Mouse (Mus musculus): Measurements from ENCODE around the gene Phf21a. TPM values are rescaled to one million over a fixed set of nuclear protein-coding genes. Genes with fewer than 3 reads are reported as not detected.
A peak's percentile ranks its signal among the peaks of the same experiment; 100 is the strongest.

Phf21a gene
- total RNA-seq, 2 experiments from 2014 or later: 48.8 to 81.2 TPM

DNA sequence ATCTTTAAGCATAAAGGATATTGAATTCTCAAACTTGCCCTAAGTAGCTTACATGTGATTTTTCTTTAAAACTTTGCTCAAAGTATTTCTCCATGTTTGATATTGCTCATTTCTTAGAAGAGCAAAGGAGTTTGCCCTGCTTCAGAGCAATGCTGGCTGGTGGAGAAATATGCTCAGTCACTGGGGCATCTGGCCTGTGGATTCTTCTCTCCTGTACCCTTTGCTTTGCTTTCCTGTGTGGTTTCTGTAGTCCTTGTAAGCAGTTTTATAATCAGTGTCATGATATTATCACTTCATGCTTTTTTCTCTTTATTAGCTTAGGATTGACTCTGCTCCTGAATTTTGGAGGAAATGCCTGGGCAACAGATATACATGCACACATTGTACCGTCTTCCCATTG lies 117.5 kb downstream of the Phf21a start:
- ATAC-seq (ENCODE audit: poor library complexity, severe bottlenecking): no peak

- ATAC-seq (ENCODE audit: poor library complexity, severe bottlenecking): no peak
Observed at GRCm38 (mm10) chr2:92221431-92221830, 128.5 kb downstream of the Phf21a start.

- ATAC-seq (ENCODE audit: poor library complexity, severe bottlenecking): no peak
Observed at GRCm38 (mm10) chr2:92225592-92225991, 132.7 kb downstream of the Phf21a start.

- no peak for ATAC-seq (ENCODE audit: poor library complexity, severe bottlenecking)
Observed at GRCm38 (mm10) chr2:92229973-92230372, 137.1 kb downstream of the Phf21a start.

- ATAC-seq (ENCODE audit: poor library complexity, severe bottlenecking): no peak
Observed at GRCm38 (mm10) chr2:92231706-92232105, 138.8 kb downstream of the Phf21a start.

- ATAC-seq (ENCODE audit: poor library complexity, severe bottlenecking): no peak
Observed at GRCm38 (mm10) chr2:92234768-92235332, 141.9 kb downstream of the Phf21a start.

- no peak for ATAC-seq (ENCODE audit: poor library complexity, severe bottlenecking)
Observed at GRCm38 (mm10) chr2:92240299-92240698, 147.4 kb downstream of the Phf21a start.

- no peak for ATAC-seq (ENCODE audit: poor library complexity, severe bottlenecking)
Observed at GRCm38 (mm10) chr2:92240816-92241215, 147.9 kb downstream of the Phf21a start.

DNA sequence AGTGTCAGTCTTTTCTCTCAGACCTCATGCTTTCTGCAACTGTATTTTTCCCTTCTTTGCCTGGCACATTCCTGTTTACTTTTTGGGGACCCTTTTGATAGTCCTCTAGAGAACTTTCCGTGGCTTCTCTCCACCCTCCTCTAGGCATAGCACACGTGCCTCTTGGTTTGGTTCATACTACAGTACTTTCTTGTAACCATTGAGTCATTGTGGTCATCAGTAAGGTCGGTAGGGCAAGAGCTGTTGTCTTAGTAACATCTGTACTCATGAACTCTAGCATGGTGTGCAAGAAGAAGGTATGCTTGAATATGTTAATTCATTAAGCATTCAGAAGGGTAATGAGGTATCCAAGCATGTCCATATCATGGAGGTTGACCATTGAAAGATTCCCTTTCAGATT lies 148.4 kb downstream of the Phf21a start:
- no peak for ATAC-seq (ENCODE audit: poor library complexity, severe bottlenecking)

DNA sequence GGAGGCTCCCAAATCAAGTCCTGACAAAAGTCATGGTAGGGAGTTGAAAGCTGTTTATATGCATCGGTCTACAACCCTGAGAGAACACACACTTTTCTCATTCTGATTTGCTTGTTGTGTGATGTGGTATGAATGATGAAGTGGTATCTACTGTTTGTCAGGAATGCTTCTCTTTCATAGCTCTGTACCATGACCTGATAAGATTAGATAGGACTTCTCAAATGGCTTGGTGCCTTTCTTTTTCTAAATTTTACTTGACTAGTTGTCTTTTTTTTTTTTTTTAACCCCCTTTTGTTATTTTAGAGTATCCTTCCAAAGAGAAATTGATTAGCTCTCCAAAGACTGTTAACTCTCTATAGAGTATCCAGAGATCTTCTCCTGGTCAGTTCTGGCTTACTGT lies 153.2 kb downstream of the Phf21a start:
- no peak for ATAC-seq (ENCODE audit: poor library complexity, severe bottlenecking)

GRCm38 (mm10) chr2:92247711-92248110 lies 154.8 kb downstream of the Phf21a start:
- no peak for ATAC-seq (ENCODE audit: poor library complexity, severe bottlenecking)

DNA sequence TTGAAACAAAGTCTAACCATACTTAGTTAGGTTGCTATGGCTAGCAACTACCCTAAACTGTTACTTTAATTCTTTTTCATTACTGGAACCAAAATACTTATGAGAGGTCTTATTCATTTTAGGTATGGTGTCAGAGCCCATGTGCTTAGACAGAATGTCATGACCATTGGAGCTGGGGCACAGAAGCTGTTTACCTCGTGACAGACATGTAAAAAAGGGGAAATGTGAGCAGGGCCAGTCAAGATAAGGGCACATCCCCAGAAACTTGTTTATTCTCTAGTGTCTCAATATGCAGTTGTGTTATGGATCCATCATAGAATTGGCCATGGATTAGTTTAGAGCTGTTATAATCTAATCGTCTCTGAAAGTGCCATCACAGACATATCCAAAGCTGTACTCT lies 157.6 kb downstream of the Phf21a start:
- ATAC-seq (ENCODE audit: poor library complexity, severe bottlenecking): no peak

DNA sequence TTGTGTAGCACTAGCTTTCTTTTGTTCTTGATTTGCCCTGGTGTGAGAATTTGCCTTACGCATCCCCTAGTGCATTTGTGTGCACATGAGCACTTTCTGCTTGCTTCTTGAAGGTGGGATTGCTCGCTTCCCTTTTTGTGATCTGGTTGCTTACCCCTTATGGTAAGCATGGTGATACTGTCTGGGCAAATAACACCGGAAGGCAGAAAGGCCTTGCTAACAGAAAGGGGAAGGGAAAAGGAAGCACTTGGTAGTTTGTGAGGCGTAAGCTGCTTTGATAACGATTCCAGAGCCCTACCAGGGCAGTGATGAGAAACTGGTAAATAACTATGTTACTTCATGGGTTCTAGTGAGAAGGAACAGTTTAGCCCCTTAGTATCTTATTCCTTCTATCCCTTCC lies 160.9 kb downstream of the Phf21a start:
- ATAC-seq (ENCODE audit: poor library complexity, severe bottlenecking): peak; percentile 74

GRCm38 (mm10) chr2:92256141-92256540 lies 163.2 kb downstream of the Phf21a start:
- no peak for ATAC-seq (ENCODE audit: poor library complexity, severe bottlenecking)

- ATAC-seq (ENCODE audit: poor library complexity, severe bottlenecking): no peak
Observed at GRCm38 (mm10) chr2:92257372-92257956, 164.5 kb downstream of the Phf21a start.

- peak; percentile 63 for ATAC-seq (ENCODE audit: poor library complexity, severe bottlenecking)
Observed at GRCm38 (mm10) chr2:92259924-92260323, 167.0 kb downstream of the Phf21a start.

DNA sequence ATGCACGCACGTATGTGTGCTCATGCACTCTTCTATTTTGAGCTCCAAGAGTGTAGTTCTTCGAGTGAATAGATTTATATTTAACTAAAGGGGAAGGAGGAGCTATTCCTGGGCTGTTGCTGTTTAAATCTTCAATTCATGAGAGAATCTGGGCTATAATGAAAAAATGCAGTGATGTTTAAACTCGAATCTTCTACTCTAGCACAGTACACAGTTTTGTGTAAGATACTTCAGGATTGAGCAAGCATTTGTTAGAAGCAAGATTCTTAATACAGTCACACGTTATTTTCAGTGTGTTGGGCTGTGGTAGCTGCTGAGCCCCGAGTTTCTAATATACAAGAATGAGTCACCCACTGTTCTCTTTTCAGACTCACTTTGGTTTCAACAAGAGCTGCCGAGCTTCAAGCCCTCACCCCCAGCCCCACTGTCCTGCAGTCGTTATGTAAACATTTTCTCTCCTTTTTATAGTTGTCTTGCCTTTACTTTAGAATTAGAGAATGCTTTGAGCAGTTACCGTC lies 173.2 kb downstream of the Phf21a start:
- no peak for ATAC-seq (ENCODE audit: poor library complexity, severe bottlenecking)

- no peak for ATAC-seq (ENCODE audit: poor library complexity, severe bottlenecking)
Observed at GRCm38 (mm10) chr2:92269227-92269626, 176.3 kb downstream of the Phf21a start.

DNA sequence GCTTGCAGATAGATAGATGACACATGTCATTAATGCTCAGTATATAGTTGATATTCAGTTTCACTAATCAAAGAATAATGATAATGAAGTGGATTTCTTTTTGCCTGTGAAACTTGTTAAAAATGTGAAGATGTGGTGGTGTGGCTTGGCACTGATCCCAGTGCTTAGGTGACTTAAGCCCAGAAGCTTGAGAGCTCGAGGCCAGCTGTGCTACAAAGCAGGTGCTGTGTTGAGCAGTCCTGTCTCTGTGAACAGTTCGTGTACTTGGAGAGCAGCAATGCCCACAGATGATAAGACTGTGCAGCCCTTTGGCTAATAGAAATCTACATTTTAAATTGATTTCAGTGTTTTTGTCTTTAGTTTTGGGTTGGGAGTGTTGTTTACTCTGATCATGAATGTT lies 179.6 kb downstream of the Phf21a start:
- ATAC-seq (ENCODE audit: poor library complexity, severe bottlenecking): no peak

DNA sequence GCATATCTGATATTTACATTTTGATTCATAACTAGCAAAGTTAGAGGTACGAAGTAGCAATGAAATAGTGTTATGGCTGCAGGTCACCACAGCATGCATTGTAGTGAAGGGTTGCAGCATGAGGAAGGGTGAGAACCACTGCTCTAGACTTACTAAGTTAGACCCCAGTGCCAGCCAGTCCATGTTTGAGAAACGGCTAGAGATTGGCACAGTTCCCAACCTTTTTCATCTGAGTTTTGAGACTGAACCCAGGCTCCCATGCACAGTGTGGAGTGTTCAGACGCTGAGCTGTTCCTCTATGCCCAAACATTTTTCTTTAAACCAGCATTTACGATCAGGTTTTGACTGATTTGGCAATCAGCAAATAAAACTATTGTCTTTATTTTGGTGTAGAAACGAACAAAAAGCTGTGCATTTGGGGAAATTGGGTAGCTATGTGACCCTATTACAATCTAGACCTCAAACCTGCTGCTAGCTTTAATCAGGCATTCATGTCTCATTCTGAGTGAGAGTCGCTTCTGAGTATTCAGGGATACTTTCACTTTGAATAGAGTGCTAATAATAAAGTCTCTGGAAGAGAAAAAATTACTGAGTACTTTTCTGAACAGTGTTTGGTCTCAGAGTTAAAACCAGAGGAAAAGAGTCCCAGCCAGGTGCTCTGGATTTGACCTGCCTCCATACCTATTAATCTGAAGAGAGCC lies 180.3 kb downstream of the Phf21a start:
- ATAC-seq (ENCODE audit: poor library complexity, severe bottlenecking): no peak

GRCm38 (mm10) chr2:92273802-92274183 lies 180.9 kb downstream of the Phf21a start:
- no peak for ATAC-seq (ENCODE audit: poor library complexity, severe bottlenecking)

- ATAC-seq (ENCODE audit: poor library complexity, severe bottlenecking): no peak
Observed at GRCm38 (mm10) chr2:92277787-92278186, 184.9 kb downstream of the Phf21a start.

Data from megakaryocyte, adult 5-6 weeks (primary cell).